Mouse (Mus musculus): Measurements from ENCODE around the gene Bbox1. TPM values are rescaled to one million over a fixed set of nuclear protein-coding genes. Genes with fewer than 3 reads are reported as not detected.
A peak's percentile ranks its signal among the peaks of the same experiment; 100 is the strongest.

Bbox1 gene
- polyA plus RNA-seq, 1 experiment from 2014 or later = 0.14 TPM

- Histone ChIP-seq H3K36me3 (replicated peaks) (no peaks in the 10 kb centered on the region), H3K4me2 (no peak overlapping the region), H3K27ac (no peak overlapping the region), H3K9ac (no peak overlapping the region), H3K27me3 (replicated peaks) (no peaks in the 10 kb centered on the region), H3K9me3 (no peaks in the 10 kb centered on the region), H3K4me1 (no peaks in the 10 kb centered on the region), H3K4me3 (no peak overlapping the region)
- 84% methylated on average over 4 of the region's 4 CpGs for WGBS
- no peak for ATAC-seq (replicated peaks)
Measured at GRCm38 (mm10) chr2:110230753-110231152, 83.6 kb downstream of the Bbox1 start.

- Histone ChIP-seq H3K4me1 (no peaks in the 10 kb centered on the region), H3K27me3 (replicated peaks) (no peaks in the 10 kb centered on the region), H3K4me2 (peak overlapping the region; percentile 22; the same call in 1 of the 2 replicates), H3K9ac (no peak overlapping the region), H3K4me3 (no peak overlapping the region), H3K9me3 (no peaks in the 10 kb centered on the region), H3K27ac (no peak overlapping the region), H3K36me3 (replicated peaks) (no peaks in the 10 kb centered on the region)
- peak; percentile 97 for ATAC-seq (replicated peaks)
- 38% methylated on average over 15 of the region's 15 CpGs for WGBS
Measured at GRCm38 (mm10) chr2:110229143-110230087, 84.9 kb downstream of the Bbox1 start.

- no peaks in the 10 kb centered on the region for H3K36me3 ChIP-seq (replicated peaks)
- no peak overlapping the region for H3K27ac ChIP-seq
- ATAC-seq (replicated peaks) = no peak
- no peak overlapping the region for H3K4me2 ChIP-seq
- H3K9ac ChIP-seq = no peak overlapping the region
- H3K4me1 ChIP-seq = no peaks in the 10 kb centered on the region
- no peaks in the 10 kb centered on the region for H3K27me3 ChIP-seq (replicated peaks)
- no peak overlapping the region for H3K4me3 ChIP-seq
- H3K9me3 ChIP-seq = no peaks in the 10 kb centered on the region
- 50% methylated on average over 4 of the region's 4 CpGs for WGBS
Measured at GRCm38 (mm10) chr2:110226421-110226820, 87.9 kb downstream of the Bbox1 start.

GRCm38 (mm10) chr2:110225969-110226368 lies 88.4 kb downstream of the Bbox1 start:
- Histone ChIP-seq H3K9me3 (no peaks in the 10 kb centered on the region), H3K4me3 (no peak overlapping the region), H3K27me3 (replicated peaks) (no peaks in the 10 kb centered on the region), H3K4me1 (no peaks in the 10 kb centered on the region), H3K9ac (no peak overlapping the region), H3K4me2 (no peak overlapping the region), H3K27ac (no peak overlapping the region), H3K36me3 (replicated peaks) (no peaks in the 10 kb centered on the region)
- no peak for ATAC-seq (replicated peaks)

GRCm38 (mm10) chr2:110222793-110223192 lies 91.6 kb downstream of the Bbox1 start:
- no peak for ATAC-seq (replicated peaks)
- H3K27me3 ChIP-seq (replicated peaks) = no peaks in the 10 kb centered on the region
- H3K4me3 ChIP-seq = no peak overlapping the region
- H3K36me3 ChIP-seq (replicated peaks) = no peaks in the 10 kb centered on the region
- 86% methylated on average over 2 of the region's 2 CpGs for WGBS
- H3K27ac ChIP-seq = no peak overlapping the region
- no peak overlapping the region for H3K9ac ChIP-seq
- no peaks in the 10 kb centered on the region for H3K9me3 ChIP-seq
- no peak overlapping the region for H3K4me2 ChIP-seq
- no peaks in the 10 kb centered on the region for H3K4me1 ChIP-seq

- no peak overlapping the region for H3K9ac ChIP-seq
- H3K9me3 ChIP-seq = no peaks in the 10 kb centered on the region
- no peaks in the 10 kb centered on the region for H3K4me1 ChIP-seq
- H3K4me3 ChIP-seq = no peak overlapping the region
- no peak overlapping the region for H3K27ac ChIP-seq
- H3K4me2 ChIP-seq = no peak overlapping the region
- no peak for ATAC-seq (replicated peaks)
- H3K36me3 ChIP-seq (replicated peaks) = no peaks in the 10 kb centered on the region
- WGBS = 95% methylated on average over 1 of the region's 1 CpGs
- no peaks in the 10 kb centered on the region for H3K27me3 ChIP-seq (replicated peaks)
Measured at GRCm38 (mm10) chr2:110220492-110220891, 93.9 kb downstream of the Bbox1 start.

GRCm38 (mm10) chr2:110215685-110216058 lies 98.7 kb downstream of the Bbox1 start:
- Histone ChIP-seq H3K4me1 (no peaks in the 10 kb centered on the region), H3K9ac (no peak overlapping the region), H3K4me3 (no peak overlapping the region), H3K27ac (no peak overlapping the region), H3K4me2 (no peak overlapping the region), H3K36me3 (replicated peaks) (no peaks in the 10 kb centered on the region), H3K9me3 (no peaks in the 10 kb centered on the region), H3K27me3 (replicated peaks) (no peaks in the 10 kb centered on the region)
- WGBS = 72% methylated on average over 3 of the region's 3 CpGs
- no peak for ATAC-seq (replicated peaks)

GRCm38 (mm10) chr2:110214991-110215684 lies 99.2 kb downstream of the Bbox1 start:
- no peaks in the 10 kb centered on the region for H3K4me1 ChIP-seq
- no peak overlapping the region for H3K9ac ChIP-seq
- no peak overlapping the region for H3K27ac ChIP-seq
- no peak overlapping the region for H3K4me2 ChIP-seq
- H3K36me3 ChIP-seq (replicated peaks) = no peaks in the 10 kb centered on the region
- H3K27me3 ChIP-seq (replicated peaks) = no peaks in the 10 kb centered on the region
- H3K4me3 ChIP-seq = no peak overlapping the region
- H3K9me3 ChIP-seq = no peaks in the 10 kb centered on the region
- 68% methylated on average over 9 of the region's 9 CpGs for WGBS
- ATAC-seq (replicated peaks) = no peak

GRCm38 (mm10) chr2:110214278-110214677 lies 100.1 kb downstream of the Bbox1 start:
- Histone ChIP-seq H3K9ac (no peak overlapping the region), H3K4me2 (no peak overlapping the region), H3K4me3 (no peak overlapping the region), H3K9me3 (no peaks in the 10 kb centered on the region), H3K27ac (no peak overlapping the region), H3K36me3 (replicated peaks) (no peaks in the 10 kb centered on the region), H3K27me3 (replicated peaks) (no peaks in the 10 kb centered on the region), H3K4me1 (no peaks in the 10 kb centered on the region)
- WGBS = 83% methylated on average over 4 of the region's 4 CpGs
- ATAC-seq (replicated peaks) = no peak

Other genes starting within 250 kb of the Bbox1 start
- 2.8 and 3.1 TPM in 2 replicates for gene Fibin, start 48.6 kb upstream of the Bbox1 start, polyA plus RNA-seq (2015; fragmentation: Nextera tagmentation; extraction: Ambion mirVana)

Measured in midbrain, embryonic 15.5 days (tissue).